Comparison of ENCODE assay signal across 15 mouse cellular contexts in genomic region chr15:62807364-62807763, GRCm38 (mm10).
DNase-seq lines count a peak whose midpoint lies in the region; ATAC-seq lines count a peak whose summit lies in the region.
"Had no signal": no experiment of that assay in that cellular context is flagged by ENCODE, and none has a peak within 500 bp of the region (broad histone marks: within the 10 kb centered on the region; RNA-seq: fewer than 3 reads in every experiment).

No protein-coding gene starts in this region.

- peak; percentile 71 for ATAC-seq in activated CD4-positive, CD25-positive, alpha-beta regulatory T cell, adult 4 months
- ATAC-seq: forebrain, embryonic 16.5 days had no signal

- DNase-seq in A20 (ENCODE audit: low read depth, low spot score) = peak; percentile 47
- DNase-seq in CD4-positive, CD25-positive, alpha-beta regulatory T cell, adult 2 months (ENCODE audit: low read depth, low spot score) = peak; percentile 59
- DNase-seq in natural killer cell, adult 2 months (ENCODE audit: low spot score in 2 of 2) = peak; percentile 33 to 59
- no peak for DNase-seq in urinary bladder, adult 18-20 months (ENCODE audit: low spot score in 2 of 2)
- DNase-seq in thymus, adult 18-20 months = no peak
- no peak for DNase-seq in left cerebral cortex, postnatal 25 days (ENCODE audit: low spot score in 2 of 2)
- DNase-seq: adrenal gland, postnatal 10 days; cerebellum, adult 11 months; cerebellum, adult 8-10 months; cerebellum, postnatal 14 days; gastrocnemius, postnatal 10 days; heart, adult 18-20 months; heart, postnatal 14 days had no signal

- intact Hi-C loops in left cerebral cortex, postnatal 25 days (cut with DNase I) = no loop called here

Comparison
In these comparisons a context has a peak if more than half of its experiments do, and no peak if none do; other contexts are left out.
1. DNase-seq: peak in A20 (single experiment), CD4-positive, CD25-positive, alpha-beta regulatory T cell, adult 2 months (single experiment) and natural killer cell, adult 2 months (2 of 2); none in urinary bladder, adult 18-20 months (0 of 2), thymus, adult 18-20 months (0 of 2) and left cerebral cortex, postnatal 25 days (0 of 2).